Mouse (Mus musculus): ENCODE measurements around the gene Fblim1. TPM values are rescaled to one million over a fixed set of nuclear protein-coding genes. Genes with fewer than 3 reads are reported as not detected.
"Not testable (repeated sequence)": the region's sequence is repeated elsewhere in the genome, so short reads cannot be mapped to it uniquely, and the experiment has no call there.

The Fblim1 gene
- polyA plus RNA-seq, 1 experiment from 2014 or later, result 94.6 TPM

GRCm38 (mm10) chr4:141564209-141564608, 41.7 kb downstream of the Fblim1 start:
- H3K4me2 ChIP-seq (ENCODE audit: low read length), result no peak overlapping the region
- no peak overlapping the region for H3K9ac ChIP-seq (ENCODE audit: low read length)
- 94% methylated on average over 4 of the region's 4 CpGs for WGBS
- no peaks in the 10 kb centered on the region for H3K9me3 ChIP-seq (ENCODE audit: control insufficient read depth, low read length)
- DNase-seq (ENCODE audit: low spot score), result no peak
- no peak overlapping the region for H3K4me3 ChIP-seq (ENCODE audit: low read depth, low read length)
- ATAC-seq (replicated peaks; ENCODE audit: low FRiP score, low TSS enrichment, low read depth), result no peak
- H3K36me3 ChIP-seq (ENCODE audit: control insufficient read depth, insufficient read depth, low read length), result no peaks in the 10 kb centered on the region
- H3K27me3 ChIP-seq (replicated peaks; ENCODE audit: control insufficient read depth, insufficient read depth, low read length), result no peaks in the 10 kb centered on the region
- H3K27ac ChIP-seq (ENCODE audit: low read depth), result no peak overlapping the region
- peaks cover 7% of the 10 kb centered on the region; the same call in 1 of the 2 replicates for H3K4me1 ChIP-seq (replicated peaks; ENCODE audit: control insufficient read depth, insufficient read depth, low read length)

DNA sequence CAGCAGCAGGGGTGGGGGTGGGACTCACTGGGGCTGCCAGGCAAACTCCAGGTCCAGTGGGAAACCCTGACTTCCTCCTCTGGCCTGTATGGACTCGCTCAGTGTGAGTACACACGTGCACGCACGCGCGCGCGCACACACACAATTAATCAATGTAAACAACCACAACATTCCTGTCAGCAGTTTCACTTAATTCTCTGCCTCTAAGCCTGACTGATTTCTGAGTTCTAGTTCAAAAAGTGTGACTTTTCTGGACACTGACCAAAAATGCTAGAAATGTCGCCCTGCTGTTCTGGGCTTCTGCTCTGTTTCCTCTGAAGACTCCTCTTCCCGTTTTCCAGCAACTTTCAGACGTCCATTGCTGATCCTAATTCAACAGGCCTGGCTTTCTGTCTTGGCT, 43.6 kb downstream of the Fblim1 start:
- H3K4me2 ChIP-seq (ENCODE audit: low read length), result no peak overlapping the region
- H3K36me3 ChIP-seq (ENCODE audit: control insufficient read depth, insufficient read depth, low read length), result no peaks in the 10 kb centered on the region
- no peak overlapping the region for H3K9ac ChIP-seq (ENCODE audit: low read length)
- no peaks in the 10 kb centered on the region for H3K27me3 ChIP-seq (replicated peaks; ENCODE audit: control insufficient read depth, insufficient read depth, low read length)
- no peak overlapping the region for H3K27ac ChIP-seq (ENCODE audit: low read depth)
- H3K4me3 ChIP-seq (ENCODE audit: low read depth, low read length), result no peak overlapping the region
- no peak for DNase-seq (ENCODE audit: low spot score)
- ATAC-seq (replicated peaks; ENCODE audit: low FRiP score, low TSS enrichment, low read depth), result no peak
- H3K4me1 ChIP-seq (replicated peaks; ENCODE audit: control insufficient read depth, insufficient read depth, low read length), result peaks cover 12% of the 10 kb centered on the region
- H3K9me3 ChIP-seq (ENCODE audit: control insufficient read depth, low read length), result no peaks in the 10 kb centered on the region
- WGBS, result 78% methylated on average over 11 of the region's 11 CpGs

DNA sequence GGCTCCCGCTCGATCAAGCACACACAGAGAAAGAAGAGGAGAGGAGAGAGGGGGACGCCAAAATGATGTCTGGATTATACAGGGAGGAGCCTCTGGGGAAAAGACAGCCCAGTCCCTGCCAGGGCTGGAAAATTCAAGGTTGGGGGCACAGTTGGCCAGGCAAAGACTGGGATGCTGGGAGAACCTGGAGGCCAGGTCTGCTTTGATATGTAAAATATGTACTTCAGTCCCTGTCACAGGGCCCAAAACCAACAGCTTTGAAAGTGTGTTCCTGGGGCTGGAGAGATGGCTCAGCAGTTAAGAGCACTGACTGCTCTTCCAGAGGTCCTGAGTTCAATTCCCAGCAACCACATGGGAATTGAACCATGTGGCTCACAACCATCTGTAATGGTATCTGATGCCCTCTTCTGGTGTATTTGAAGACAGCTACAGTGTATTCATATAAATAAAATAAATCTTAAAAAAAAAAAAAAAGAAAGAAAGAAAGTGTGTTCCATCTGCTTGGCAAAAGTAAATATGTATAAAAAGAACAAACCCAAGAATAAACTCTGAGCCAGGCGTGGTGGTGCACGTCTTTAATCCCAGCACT, 44.5 kb downstream of the Fblim1 start:
- not testable (repeated sequence) for H3K4me3 ChIP-seq (ENCODE audit: low read depth, low read length); H3K27ac ChIP-seq (ENCODE audit: low read depth); DNase-seq (ENCODE audit: low spot score); H3K4me2 ChIP-seq (ENCODE audit: low read length); H3K27me3 ChIP-seq (replicated peaks; ENCODE audit: control insufficient read depth, insufficient read depth, low read length); H3K9ac ChIP-seq (ENCODE audit: low read length); ATAC-seq (replicated peaks; ENCODE audit: low FRiP score, low TSS enrichment, low read depth); H3K36me3 ChIP-seq (ENCODE audit: control insufficient read depth, insufficient read depth, low read length); H3K9me3 ChIP-seq (ENCODE audit: control insufficient read depth, low read length)
- H3K4me1 ChIP-seq (replicated peaks; ENCODE audit: control insufficient read depth, insufficient read depth, low read length), result peaks cover 12% of the 10 kb centered on the region
- 73% methylated on average over 5 of the region's 5 CpGs for WGBS

DNA sequence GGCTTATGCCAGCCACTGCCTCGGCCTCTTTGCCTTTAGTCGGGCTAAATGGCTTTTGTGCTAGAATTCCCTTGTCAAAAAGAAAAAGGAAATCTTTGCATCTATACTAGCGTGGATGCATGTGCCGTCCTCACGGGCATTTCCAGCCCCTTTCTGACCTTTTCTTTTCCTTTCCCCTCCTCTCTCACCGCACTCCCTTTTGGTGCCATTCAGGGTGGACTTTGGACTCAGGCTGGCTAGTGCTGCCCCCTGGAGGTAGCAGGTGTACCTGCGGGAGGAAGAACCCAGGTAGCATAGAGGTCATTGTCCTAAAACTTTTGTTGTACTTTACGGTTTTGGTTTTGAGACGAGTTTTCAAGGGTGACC, 46.0 kb downstream of the Fblim1 start:
- H3K27me3 ChIP-seq (replicated peaks; ENCODE audit: control insufficient read depth, insufficient read depth, low read length), result no peaks in the 10 kb centered on the region
- H3K4me2 ChIP-seq (ENCODE audit: low read length), result peak overlapping the region; percentile 69
- peaks cover 10% of the 10 kb centered on the region for H3K4me1 ChIP-seq (replicated peaks; ENCODE audit: control insufficient read depth, insufficient read depth, low read length)
- no peak for DNase-seq (ENCODE audit: low spot score)
- no peaks in the 10 kb centered on the region for H3K9me3 ChIP-seq (ENCODE audit: control insufficient read depth, low read length)
- 2% methylated on average over 9 of the region's 9 CpGs for WGBS
- H3K4me3 ChIP-seq (ENCODE audit: low read depth, low read length), result peak overlapping the region; percentile 37
- H3K9ac ChIP-seq (ENCODE audit: low read length), result peak overlapping the region; percentile 40
- no peaks in the 10 kb centered on the region for H3K36me3 ChIP-seq (ENCODE audit: control insufficient read depth, insufficient read depth, low read length)
- ATAC-seq (replicated peaks; ENCODE audit: low FRiP score, low TSS enrichment, low read depth), result peak; percentile 52
- peak overlapping the region; percentile 81 for H3K27ac ChIP-seq (ENCODE audit: low read depth)

GRCm38 (mm10) chr4:141559131-141559897, 46.6 kb downstream of the Fblim1 start:
- Histone ChIP-seq H3K27me3 (replicated peaks; ENCODE audit: control insufficient read depth, insufficient read depth, low read length) (no peaks in the 10 kb centered on the region), H3K27ac (ENCODE audit: low read depth) (peak overlapping the region; percentile 81), H3K4me3 (ENCODE audit: low read depth, low read length) (peak overlapping the region; percentile 37), H3K4me2 (ENCODE audit: low read length) (peak overlapping the region; percentile 69), H3K4me1 (replicated peaks; ENCODE audit: control insufficient read depth, insufficient read depth, low read length) (peaks cover 10% of the 10 kb centered on the region), H3K9me3 (ENCODE audit: control insufficient read depth, low read length) (no peaks in the 10 kb centered on the region), H3K36me3 (ENCODE audit: control insufficient read depth, insufficient read depth, low read length) (no peaks in the 10 kb centered on the region), H3K9ac (ENCODE audit: low read length) (peak overlapping the region; percentile 40)
- WGBS, result under 1% methylated on average over 30 of the region's 30 CpGs
- ATAC-seq (replicated peaks; ENCODE audit: low FRiP score, low TSS enrichment, low read depth), result peak; percentile 75
- DNase-seq (ENCODE audit: low spot score), result peak; percentile 87

GRCm38 (mm10) chr4:141558658-141559057, 47.2 kb downstream of the Fblim1 start:
- no peaks in the 10 kb centered on the region for H3K36me3 ChIP-seq (ENCODE audit: control insufficient read depth, insufficient read depth, low read length)
- DNase-seq (ENCODE audit: low spot score), result no peak
- H3K27ac ChIP-seq (ENCODE audit: low read depth), result peak overlapping the region; percentile 81
- WGBS, result 13% methylated on average over 16 of the region's 16 CpGs
- peak overlapping the region; percentile 40; the same call in 1 of the 2 replicates for H3K9ac ChIP-seq (ENCODE audit: low read length)
- no peaks in the 10 kb centered on the region for H3K27me3 ChIP-seq (replicated peaks; ENCODE audit: control insufficient read depth, insufficient read depth, low read length)
- H3K4me1 ChIP-seq (replicated peaks; ENCODE audit: control insufficient read depth, insufficient read depth, low read length), result peaks cover 10% of the 10 kb centered on the region
- ATAC-seq (replicated peaks; ENCODE audit: low FRiP score, low TSS enrichment, low read depth), result no peak
- peak overlapping the region; percentile 37 for H3K4me3 ChIP-seq (ENCODE audit: low read depth, low read length)
- H3K4me2 ChIP-seq (ENCODE audit: low read length), result peak overlapping the region; percentile 69
- H3K9me3 ChIP-seq (ENCODE audit: control insufficient read depth, low read length), result no peaks in the 10 kb centered on the region

DNA sequence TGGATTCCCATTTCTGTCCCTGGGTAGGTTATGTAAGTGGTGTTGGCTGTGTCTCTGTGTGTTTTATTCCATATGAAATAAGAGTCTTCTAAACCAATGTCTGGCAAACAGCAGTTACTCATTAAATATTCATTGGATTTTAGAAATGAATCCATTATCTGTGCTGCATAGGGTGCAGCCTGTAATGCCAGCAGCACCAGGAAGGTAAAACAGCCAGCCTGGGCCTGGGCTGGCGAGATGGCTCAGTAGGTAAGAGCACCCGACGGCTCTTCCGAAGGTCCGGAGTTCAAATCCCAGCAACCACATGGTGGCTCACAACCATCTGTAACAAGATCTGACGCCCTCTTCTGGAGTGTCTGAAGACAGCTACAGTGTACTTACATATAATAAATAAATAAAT, 49.7 kb downstream of the Fblim1 start:
- H3K9me3 ChIP-seq (ENCODE audit: control insufficient read depth, low read length); DNase-seq (ENCODE audit: low spot score); ATAC-seq (replicated peaks; ENCODE audit: low FRiP score, low TSS enrichment, low read depth); H3K27me3 ChIP-seq (replicated peaks; ENCODE audit: control insufficient read depth, insufficient read depth, low read length); H3K36me3 ChIP-seq (ENCODE audit: control insufficient read depth, insufficient read depth, low read length); H3K4me3 ChIP-seq (ENCODE audit: low read depth, low read length); H3K4me2 ChIP-seq (ENCODE audit: low read length); H3K9ac ChIP-seq (ENCODE audit: low read length); H3K27ac ChIP-seq (ENCODE audit: low read depth): not testable (repeated sequence)
- 97% methylated on average over 6 of the region's 6 CpGs for WGBS
- H3K4me1 ChIP-seq (replicated peaks; ENCODE audit: control insufficient read depth, insufficient read depth, low read length), result peaks cover 10% of the 10 kb centered on the region

GRCm38 (mm10) chr4:141554255-141554865, 51.5 kb downstream of the Fblim1 start:
- H3K4me1 ChIP-seq (replicated peaks; ENCODE audit: control insufficient read depth, insufficient read depth, low read length); H3K9ac ChIP-seq (ENCODE audit: low read length); ATAC-seq (replicated peaks; ENCODE audit: low FRiP score, low TSS enrichment, low read depth); H3K9me3 ChIP-seq (ENCODE audit: control insufficient read depth, low read length); H3K4me2 ChIP-seq (ENCODE audit: low read length); H3K27me3 ChIP-seq (replicated peaks; ENCODE audit: control insufficient read depth, insufficient read depth, low read length); DNase-seq (ENCODE audit: low spot score); H3K36me3 ChIP-seq (ENCODE audit: control insufficient read depth, insufficient read depth, low read length); H3K4me3 ChIP-seq (ENCODE audit: low read depth, low read length); H3K27ac ChIP-seq (ENCODE audit: low read depth): not testable (repeated sequence)
- WGBS, result 94% methylated on average over 8 of the region's 9 CpGs
